In genomic region chr2:115860600-115861347, GRCm38 (mm10) we compare ENCODE assay signal across 9 mouse cellular contexts.
A peak's percentile ranks its signal among the peaks of the same experiment; 100 is the strongest.
DNase-seq lines count a peak whose midpoint lies in the region; ATAC-seq and TF ChIP-seq lines count a peak whose summit lies in the region.
"Had no signal": no experiment of that assay in that cellular context is flagged by ENCODE, and none has a peak within 500 bp of the region (broad histone marks: within the 10 kb centered on the region; RNA-seq: fewer than 3 reads in every experiment).

No protein-coding gene starts in this region.

- peak; percentile 22 for DNase-seq in lung, adult 2 months
- DNase-seq in lung, adult 18-20 months: no peak
- DNase-seq in liver, embryonic 11.5 days (ENCODE audit: low spot score): peak; percentile 54
- no peak for DNase-seq in gastrocnemius, postnatal 36 days
- no peak for DNase-seq in frontal cortex, postnatal 36 days (ENCODE audit: low spot score in 2 of 2)

- WGBS in lung, adult 2 months: 21% methylated on average over 25 of the region's 25 CpGs
- WGBS in forebrain, embryonic 12.5 days: 3% methylated on average over 25 of the region's 25 CpGs
- 1% methylated on average over 25 of the region's 25 CpGs for WGBS in hindbrain, embryonic 12.5 days
- 3% methylated on average over 25 of the region's 25 CpGs for whole genome bisulfite sequencing in liver, embryonic 11.5 days
- WGBS in neural tube, embryonic 15.5 days: 6% methylated on average over 25 of the region's 25 CpGs

- peak overlapping the region; percentile 70 for H3K4me3 ChIP-seq in lung, adult 2 months (replicated peaks; ENCODE audit: extremely low read depth, low read depth, low read length)
- H3K4me3 ChIP-seq in forebrain, embryonic 12.5 days (replicated peaks): peak overlapping the region; percentile 27
- peak overlapping the region; percentile 23; the same call in 1 of the 2 replicates for H3K4me3 ChIP-seq in hindbrain, embryonic 12.5 days
- peak overlapping the region; percentile 39 for H3K4me3 ChIP-seq in liver, embryonic 11.5 days (ENCODE audit: low read depth, low read length)
- H3K4me3 ChIP-seq in neural tube, embryonic 15.5 days (replicated peaks): peak overlapping the region; percentile 18
- H3K4me3 ChIP-seq: erythroblast, embryonic 14.5 days had no signal

- H3K4me2 ChIP-seq in forebrain, embryonic 12.5 days: peak overlapping the region; percentile 56
- peak overlapping the region; percentile 57 for H3K4me2 ChIP-seq in hindbrain, embryonic 12.5 days (replicated peaks)
- peak overlapping the region; percentile 65 for H3K4me2 ChIP-seq in liver, embryonic 11.5 days
- H3K4me2 ChIP-seq in neural tube, embryonic 15.5 days: peak overlapping the region; percentile 50

- TF ChIP-seq POLR2A in lung, adult 2 months (IDR thresholded peaks at IDR 0.05; ENCODE audit: borderline replicate concordance, extremely low read depth, low read depth, low read length): no peak

- peak overlapping the region; percentile 36; the same call in 1 of the 2 replicates for H3K9ac ChIP-seq in forebrain, embryonic 12.5 days
- H3K9ac ChIP-seq in hindbrain, embryonic 12.5 days: peak overlapping the region; percentile 50
- no peak overlapping the region for H3K9ac ChIP-seq in liver, embryonic 11.5 days (ENCODE audit: low read depth, low read length)
- H3K9ac ChIP-seq in neural tube, embryonic 15.5 days (replicated peaks): no peak overlapping the region

- no peak for TF ChIP-seq CTCF in lung, adult 2 months (IDR thresholded peaks at IDR 0.05; ENCODE audit: insufficient read depth, low read length)

- no peaks in the 10 kb centered on the region for H3K9me3 ChIP-seq in forebrain, embryonic 12.5 days
- no peaks in the 10 kb centered on the region for H3K9me3 ChIP-seq in hindbrain, embryonic 12.5 days (replicated peaks)
- H3K9me3 ChIP-seq in liver, embryonic 11.5 days (ENCODE audit: control insufficient read depth, low read length): no peaks in the 10 kb centered on the region
- H3K9me3 ChIP-seq in neural tube, embryonic 15.5 days (replicated peaks): no peaks in the 10 kb centered on the region

- peaks cover 26% of the 10 kb centered on the region for H3K27me3 ChIP-seq in forebrain, embryonic 12.5 days
- H3K27me3 ChIP-seq in hindbrain, embryonic 12.5 days: peaks cover 10% of the 10 kb centered on the region; the same call in 1 of the 2 replicates
- H3K27me3 ChIP-seq in liver, embryonic 11.5 days (replicated peaks; ENCODE audit: control insufficient read depth, insufficient read depth, low read length): peaks cover 44% of the 10 kb centered on the region
- H3K27me3 ChIP-seq in neural tube, embryonic 15.5 days (replicated peaks): peaks cover 12% of the 10 kb centered on the region

- peaks cover 11% of the 10 kb centered on the region for H3K36me3 ChIP-seq in forebrain, embryonic 12.5 days (replicated peaks)
- H3K36me3 ChIP-seq in hindbrain, embryonic 12.5 days: peaks cover 4% of the 10 kb centered on the region; the same call in 1 of the 2 replicates
- H3K36me3 ChIP-seq in liver, embryonic 11.5 days (ENCODE audit: control insufficient read depth, insufficient read depth, low read length): no peaks in the 10 kb centered on the region
- no peaks in the 10 kb centered on the region for H3K36me3 ChIP-seq in neural tube, embryonic 15.5 days

- intact Hi-C loops in gastrocnemius, postnatal 36 days (cut with DNase I): no loop called here

- peak overlapping the region; percentile 78 for H3K27ac ChIP-seq in forebrain, embryonic 12.5 days
- peak overlapping the region; percentile 94 for H3K27ac ChIP-seq in hindbrain, embryonic 12.5 days
- H3K27ac ChIP-seq in liver, embryonic 11.5 days (ENCODE audit: low read depth, low read length): no peak overlapping the region; the same call in 1 of the 2 replicates
- H3K27ac ChIP-seq in neural tube, embryonic 15.5 days (replicated peaks): peak overlapping the region; percentile 79

- H3K4me1 ChIP-seq in lung, adult 2 months (ENCODE audit: control insufficient read depth, insufficient read depth, low read length): no peaks in the 10 kb centered on the region; the same call in 1 of the 2 replicates
- H3K4me1 ChIP-seq in forebrain, embryonic 12.5 days: peaks cover 34% of the 10 kb centered on the region
- peaks cover 36% of the 10 kb centered on the region for H3K4me1 ChIP-seq in hindbrain, embryonic 12.5 days
- H3K4me1 ChIP-seq in liver, embryonic 11.5 days (replicated peaks; ENCODE audit: control insufficient read depth, insufficient read depth, low read length): peaks cover 5% of the 10 kb centered on the region; the same call in 1 of the 2 replicates
- H3K4me1 ChIP-seq in neural tube, embryonic 15.5 days: peaks cover 34% of the 10 kb centered on the region

- ATAC-seq in forebrain, embryonic 12.5 days (ENCODE audit: low FRiP score): no peak
- ATAC-seq in hindbrain, embryonic 12.5 days (ENCODE audit: low FRiP score): no peak
- ATAC-seq in liver, embryonic 11.5 days (replicated peaks; ENCODE audit: low FRiP score): 0 out of 2 replicates have a peak, but pooled peaks have one; percentile 3
- no peak for ATAC-seq in neural tube, embryonic 15.5 days (ENCODE audit: low FRiP score)

Comparison
In these comparisons a context has a peak if more than half of its experiments do, and no peak if none do; other contexts are left out.
1. DNase-seq: peak in lung, adult 2 months (single experiment) and liver, embryonic 11.5 days (single experiment); none in lung, adult 18-20 months (0 of 2), gastrocnemius, postnatal 36 days (0 of 2) and frontal cortex, postnatal 36 days (0 of 2).
2. H3K4me3 ChIP-seq: peak in every context shown above with its lines; median percentile 70 in lung, adult 2 months; 39 in liver, embryonic 11.5 days; 27 in forebrain, embryonic 12.5 days; 23 in hindbrain, embryonic 12.5 days; 18 in neural tube, embryonic 15.5 days.
3. H3K9ac ChIP-seq: peak in forebrain, embryonic 12.5 days (single experiment) and hindbrain, embryonic 12.5 days (single experiment); none in liver, embryonic 11.5 days (single experiment) and neural tube, embryonic 15.5 days (single experiment).
4. Peak in every context shown above with its lines, with median percentiles within 50 percentile points of each other: H3K4me2 ChIP-seq.